Mouse (Mus musculus): ENCODE measurements around the gene 2210011C24Rik. TPM values are rescaled to one million over a fixed set of nuclear protein-coding genes. Genes with fewer than 3 reads are reported as not detected.

The 2210011C24Rik gene
- polyA plus RNA-seq, 1 experiment from 2014 or later: 21.0 TPM

GRCm38 (mm10) chr8:84048171-84048570 is 36.2 kb upstream of the 2210011C24Rik start:
- TF ChIP-seq CTCF (IDR thresholded peaks at IDR 0.05; ENCODE audit: low read depth): no peak
- Histone ChIP-seq H3K27ac (no peak overlapping the region), H3K4me1 (replicated peaks; ENCODE audit: insufficient read depth, low read length) (no peaks in the 10 kb centered on the region), H3K9ac (ENCODE audit: low read depth, low read length) (no peak overlapping the region), H3K4me3 (replicated peaks; ENCODE audit: low read depth, low read length) (no peak overlapping the region), H3K27me3 (ENCODE audit: insufficient read depth, low read length) (peaks cover 15% of the 10 kb centered on the region), H3K9me3 (replicated peaks; ENCODE audit: low read length) (no peaks in the 10 kb centered on the region), H3K4me2 (ENCODE audit: low read length) (no peak overlapping the region), H3K36me3 (ENCODE audit: insufficient read depth, low read length) (no peaks in the 10 kb centered on the region)
- DNase-seq (ENCODE audit: low spot score): no peak
- no peak for ATAC-seq (replicated peaks; ENCODE audit: low FRiP score, low read depth)
- 46% methylated on average over 5 of the region's 5 CpGs for WGBS

GRCm38 (mm10) chr8:84046505-84046904 is 34.5 kb upstream of the 2210011C24Rik start:
- ATAC-seq (replicated peaks; ENCODE audit: low FRiP score, low read depth) (no peak), DNase-seq (ENCODE audit: low spot score) (no peak)
- no peaks in the 10 kb centered on the region; the same call in 1 of the 2 replicates for H3K4me1 ChIP-seq (replicated peaks; ENCODE audit: insufficient read depth, low read length)
- WGBS: 90% methylated on average over 3 of the region's 3 CpGs
- H3K27me3 ChIP-seq (ENCODE audit: insufficient read depth, low read length): peaks cover 15% of the 10 kb centered on the region
- H3K27ac ChIP-seq: no peak overlapping the region
- no peak for TF ChIP-seq CTCF (IDR thresholded peaks at IDR 0.05; ENCODE audit: low read depth)
- no peak overlapping the region for H3K9ac ChIP-seq (ENCODE audit: low read depth, low read length)
- H3K4me3 ChIP-seq (replicated peaks; ENCODE audit: low read depth, low read length): no peak overlapping the region
- H3K4me2 ChIP-seq (ENCODE audit: low read length): no peak overlapping the region
- no peaks in the 10 kb centered on the region for H3K36me3 ChIP-seq (ENCODE audit: insufficient read depth, low read length)
- no peaks in the 10 kb centered on the region for H3K9me3 ChIP-seq (replicated peaks; ENCODE audit: low read length)

GRCm38 (mm10) chr8:84044900-84045299 is 32.9 kb upstream of the 2210011C24Rik start, which contains the start of gene Rln3:
Gene Rln3, minus strand, starts transcription at chr8:84045000.
- Histone ChIP-seq H3K27ac (no peak within 1 kb of the TSS), H3K9me3 (replicated peaks; ENCODE audit: low read length) (no peaks in the 10 kb centered on the region), H3K4me3 (replicated peaks; ENCODE audit: low read depth, low read length) (no peak within 1 kb of the TSS), H3K4me1 (replicated peaks; ENCODE audit: insufficient read depth, low read length) (no peaks in the 10 kb centered on the region; the same call in 1 of the 2 replicates), H3K4me2 (ENCODE audit: low read length) (peak within 1 kb of the TSS; percentile 31), H3K36me3 (ENCODE audit: insufficient read depth, low read length) (no peaks in the 10 kb centered on the region), H3K9ac (ENCODE audit: low read depth, low read length) (no peak within 1 kb of the TSS), H3K27me3 (ENCODE audit: insufficient read depth, low read length) (peaks cover 15% of the 10 kb centered on the region)
- DNase-seq (ENCODE audit: low spot score): no peak
- WGBS: 14% methylated on average over 9 of the region's 9 CpGs
- no peak for TF ChIP-seq CTCF (IDR thresholded peaks at IDR 0.05; ENCODE audit: low read depth)
- ATAC-seq (replicated peaks; ENCODE audit: low FRiP score, low read depth): no peak

DNA sequence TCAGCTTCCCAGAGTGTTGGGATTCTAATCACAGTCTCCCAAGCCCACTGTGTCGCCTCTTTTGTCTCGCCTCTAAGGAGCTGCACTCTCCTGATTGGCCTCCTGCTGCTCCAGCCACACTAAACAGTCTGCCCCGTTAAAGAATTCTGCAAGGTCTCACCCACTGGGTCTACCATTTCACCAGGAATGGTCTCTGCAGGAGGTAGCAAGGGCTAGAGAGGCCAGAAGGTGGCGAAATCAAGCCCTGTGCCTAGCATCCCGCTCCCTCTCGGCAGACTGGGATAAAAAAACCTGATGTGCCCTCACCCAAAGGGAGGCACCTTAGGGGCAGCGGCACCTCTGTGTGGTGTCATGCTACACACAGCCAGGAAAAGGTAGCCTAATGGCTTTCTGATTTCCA is 32.1 kb upstream of the 2210011C24Rik start:
- DNase-seq (ENCODE audit: low spot score): no peak
- no peak overlapping the region for H3K4me3 ChIP-seq (replicated peaks; ENCODE audit: low read depth, low read length)
- ATAC-seq (replicated peaks; ENCODE audit: low FRiP score, low read depth): no peak
- H3K9ac ChIP-seq (ENCODE audit: low read depth, low read length): no peak overlapping the region
- no peak overlapping the region for H3K4me2 ChIP-seq (ENCODE audit: low read length)
- no peak overlapping the region for H3K27ac ChIP-seq
- H3K9me3 ChIP-seq (replicated peaks; ENCODE audit: low read length): no peaks in the 10 kb centered on the region
- peak; percentile 30; the same call in 1 of the 2 replicates for TF ChIP-seq CTCF (IDR thresholded peaks at IDR 0.05; ENCODE audit: low read depth)
- no peaks in the 10 kb centered on the region; the same call in 1 of the 2 replicates for H3K4me1 ChIP-seq (replicated peaks; ENCODE audit: insufficient read depth, low read length)
- WGBS: 18% methylated on average over 7 of the region's 7 CpGs
- H3K27me3 ChIP-seq (ENCODE audit: insufficient read depth, low read length): peaks cover 15% of the 10 kb centered on the region
- no peaks in the 10 kb centered on the region for H3K36me3 ChIP-seq (ENCODE audit: insufficient read depth, low read length)

GRCm38 (mm10) chr8:84042948-84043342 is 31.0 kb upstream of the 2210011C24Rik start:
- no peak for DNase-seq (ENCODE audit: low spot score)
- ATAC-seq (replicated peaks; ENCODE audit: low FRiP score, low read depth): no peak
- Histone ChIP-seq H3K4me2 (ENCODE audit: low read length) (peak overlapping the region; percentile 56), H3K4me3 (replicated peaks; ENCODE audit: low read depth, low read length) (peak overlapping the region; percentile 22; the same call in 1 of the 2 replicates), H3K36me3 (ENCODE audit: insufficient read depth, low read length) (no peaks in the 10 kb centered on the region), H3K27me3 (ENCODE audit: insufficient read depth, low read length) (peaks cover 15% of the 10 kb centered on the region), H3K27ac (no peak overlapping the region), H3K9me3 (replicated peaks; ENCODE audit: low read length) (no peaks in the 10 kb centered on the region), H3K9ac (ENCODE audit: low read depth, low read length) (no peak overlapping the region), H3K4me1 (replicated peaks; ENCODE audit: insufficient read depth, low read length) (no peaks in the 10 kb centered on the region; the same call in 1 of the 2 replicates)
- 43% methylated on average over 12 of the region's 12 CpGs for WGBS
- no peak for TF ChIP-seq CTCF (IDR thresholded peaks at IDR 0.05; ENCODE audit: low read depth)

- WGBS: 3% methylated on average over 40 of the region's 40 CpGs
- ATAC-seq (replicated peaks; ENCODE audit: low FRiP score, low read depth): peak; percentile 87
Observed at GRCm38 (mm10) chr8:84042066-84042947, 30.3 kb upstream of the 2210011C24Rik start, which contains the start of gene Il27ra. Gene Il27ra, minus strand, starts transcription at chr8:84042589.

More at GRCm38 (mm10) chr8:84042066-84042947, 30.3 kb upstream of the 2210011C24Rik start, which contains the start of gene Il27ra:
- TF ChIP-seq CTCF (IDR thresholded peaks at IDR 0.05; ENCODE audit: low read depth): peak; percentile 76
- Histone ChIP-seq H3K9me3 (replicated peaks; ENCODE audit: low read length) (no peaks in the 10 kb centered on the region), H3K4me2 (ENCODE audit: low read length) (peak within 1 kb of the TSS; percentile 56), H3K4me3 (replicated peaks; ENCODE audit: low read depth, low read length) (peak within 1 kb of the TSS; percentile 22), H3K36me3 (ENCODE audit: insufficient read depth, low read length) (no peaks in the 10 kb centered on the region), H3K27ac (no peak within 1 kb of the TSS), H3K27me3 (ENCODE audit: insufficient read depth, low read length) (peaks cover 15% of the 10 kb centered on the region), H3K4me1 (replicated peaks; ENCODE audit: insufficient read depth, low read length) (no peaks in the 10 kb centered on the region; the same call in 1 of the 2 replicates), H3K9ac (ENCODE audit: low read depth, low read length) (peak within 1 kb of the TSS; percentile 36; the same call in 1 of the 2 replicates)
- DNase-seq (ENCODE audit: low spot score): peak; percentile 88
